Mouse (Mus musculus) spleen, adult 2 months (tissue): Measurements from ENCODE around the gene Gm44502.

Experiments
- CTCF ChIP-seq: fragments of 200-500 bp; IDR thresholded peaks from 2 replicates; pipeline ENCODE4 v1.5.1; 2011; ENCODE audit warnings: mild to moderate bottlenecking, inconsistent platforms; ENCODE audit not compliant: insufficient read depth, insufficient read length, insufficient replicate concordance; ENCODE audit errors: extremely low read depth
- POLR2A ChIP-seq: fragments of 200-500 bp; IDR thresholded peaks from 2 replicates; pipeline ENCODE4 v1.6.1; 2011; ENCODE audit warnings: low read depth, low read length, inconsistent platforms

DNA sequence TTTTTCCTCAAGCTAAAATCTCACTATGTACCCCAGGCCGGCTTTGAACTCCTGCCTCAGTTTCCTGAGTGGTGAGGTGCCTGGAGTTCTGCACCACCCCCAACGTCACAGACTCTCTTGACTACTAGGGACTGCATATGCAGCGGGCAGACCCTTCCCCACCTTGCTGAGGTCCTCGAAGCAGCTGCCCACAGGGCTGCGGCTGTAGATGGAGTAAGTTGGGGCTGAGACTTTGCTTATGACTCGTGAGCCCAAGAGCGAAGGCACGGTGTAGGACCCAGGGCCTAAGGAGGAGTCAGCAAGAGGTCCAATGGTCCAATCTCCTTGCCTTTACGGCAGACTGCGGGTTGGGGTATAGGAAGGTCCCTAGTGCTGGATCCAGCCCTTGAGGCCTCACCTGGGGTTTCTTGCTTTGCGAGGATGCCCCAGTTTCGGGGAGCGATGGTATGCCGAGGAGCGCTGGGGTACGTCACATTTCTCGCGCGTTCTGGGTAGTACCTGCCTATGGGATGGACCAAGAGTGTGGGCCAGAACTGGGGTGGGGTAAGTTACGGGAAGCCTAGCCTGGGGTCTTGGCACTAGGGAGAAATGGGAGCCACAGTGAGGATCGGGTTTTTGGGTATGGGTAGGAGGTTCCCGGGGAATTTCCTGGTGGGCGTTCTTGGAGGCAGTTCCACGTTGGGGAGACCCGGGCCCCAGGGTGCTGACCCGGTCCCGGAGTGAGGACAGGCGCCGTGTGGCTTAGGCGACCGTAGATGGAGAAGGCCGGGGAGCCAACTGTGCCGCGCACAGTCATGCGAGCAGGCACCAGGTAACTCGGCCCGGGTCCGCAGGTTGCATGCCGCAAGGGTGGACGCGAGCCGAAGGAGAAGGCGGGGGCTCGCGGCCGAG lies 51.3 kb downstream of the Gm44502 start:
- no peak for TF ChIP-seq CTCF
- TF ChIP-seq POLR2A, result no peak
